Mouse (Mus musculus): Measurements from ENCODE around the gene Olfr43.

The Olfr43 gene

DNA sequence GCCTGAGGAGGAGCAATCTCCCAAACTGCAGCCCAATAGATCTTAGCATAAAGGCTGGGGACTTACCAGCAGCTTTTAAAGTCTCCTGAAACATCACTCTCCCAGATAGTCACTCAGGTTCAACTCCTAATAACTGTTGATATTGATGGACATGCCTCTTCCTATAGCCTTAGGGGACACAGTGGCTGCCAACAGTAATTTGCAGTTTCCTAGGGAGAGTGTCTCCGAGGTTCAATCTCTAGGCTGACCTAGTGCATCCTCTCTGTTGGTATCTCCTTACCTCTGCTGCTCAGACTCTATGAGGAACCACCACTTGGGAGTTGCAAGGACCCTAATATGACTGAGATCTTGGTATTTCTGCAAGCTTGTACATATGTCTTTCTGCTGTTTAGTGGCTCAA, at the start of gene Olfr43:
TSS of gene Olfr43 (minus strand) at position 101 of the 400 bp plus-strand sequence.
- no peak for DNase-seq (ENCODE audit: low spot score)

DNA sequence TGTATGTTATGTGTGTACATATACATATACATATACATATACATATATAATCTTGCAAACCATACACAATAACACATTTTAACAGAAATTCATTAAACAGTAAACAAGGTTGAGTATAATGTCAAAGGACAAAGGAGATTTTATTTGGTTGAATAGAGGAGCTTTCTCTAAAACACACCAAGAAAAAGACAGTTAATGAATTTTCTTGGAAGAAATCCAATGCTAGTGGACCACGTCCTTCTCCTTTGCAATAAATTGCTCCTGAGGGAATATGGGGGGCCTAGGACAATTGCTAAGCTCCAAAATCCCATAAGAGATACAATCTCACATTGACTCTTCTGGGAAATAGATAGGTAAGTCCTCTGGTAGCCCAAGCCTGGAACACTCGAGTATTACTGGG, 48.3 kb upstream of the Olfr43 start, which contains the start of gene Olfr406:
TSS of gene Olfr406 (plus strand) at position 301 of the 400 bp plus-strand sequence.
- DNase-seq (ENCODE audit: low spot score), result no peak

DNA sequence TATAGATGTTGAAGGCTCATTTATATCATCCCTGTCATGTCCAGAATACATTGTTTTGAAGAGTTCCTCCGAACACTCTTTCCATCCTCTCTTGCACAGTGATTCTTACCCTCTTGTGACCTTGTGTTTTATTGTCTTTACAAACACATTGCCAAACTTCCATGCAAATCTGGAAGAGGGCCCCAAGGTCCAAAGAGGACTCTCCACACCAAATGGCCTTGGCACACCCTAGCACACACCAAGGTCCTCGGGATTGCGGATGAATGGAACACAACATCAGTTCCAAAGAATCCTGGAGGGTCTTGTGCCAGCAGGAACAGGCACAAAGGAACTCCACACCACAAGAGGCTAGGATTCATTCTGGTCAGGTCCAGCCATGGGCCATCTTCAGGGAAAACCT, 30.0 kb upstream of the Olfr43 start:
- no peak for DNase-seq (ENCODE audit: low spot score)

DNA sequence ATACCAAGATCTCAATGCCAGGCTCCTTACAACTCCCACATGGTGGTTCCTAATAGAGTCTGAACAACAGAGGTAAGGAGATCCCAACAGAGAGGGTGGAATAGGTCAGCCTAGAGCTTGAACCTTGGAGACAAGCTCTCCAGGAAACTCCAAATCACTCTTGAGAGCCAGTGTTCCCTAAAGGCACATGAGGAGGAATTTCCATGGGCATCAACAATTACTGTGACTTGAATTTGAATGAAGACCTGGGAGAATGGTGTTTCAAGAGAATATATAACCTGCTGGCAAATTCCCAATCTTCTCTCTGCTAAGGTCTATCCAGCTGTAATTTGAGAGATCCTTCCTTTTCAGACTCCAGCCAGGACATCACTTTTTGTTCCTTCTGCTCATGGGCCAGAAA, 25.2 kb downstream of the Olfr43 start, which contains the start of gene Olfr403:
TSS of gene Olfr403 (plus strand) at position 301 of the 400 bp plus-strand sequence.
- DNase-seq (ENCODE audit: low spot score), result no peak

DNA sequence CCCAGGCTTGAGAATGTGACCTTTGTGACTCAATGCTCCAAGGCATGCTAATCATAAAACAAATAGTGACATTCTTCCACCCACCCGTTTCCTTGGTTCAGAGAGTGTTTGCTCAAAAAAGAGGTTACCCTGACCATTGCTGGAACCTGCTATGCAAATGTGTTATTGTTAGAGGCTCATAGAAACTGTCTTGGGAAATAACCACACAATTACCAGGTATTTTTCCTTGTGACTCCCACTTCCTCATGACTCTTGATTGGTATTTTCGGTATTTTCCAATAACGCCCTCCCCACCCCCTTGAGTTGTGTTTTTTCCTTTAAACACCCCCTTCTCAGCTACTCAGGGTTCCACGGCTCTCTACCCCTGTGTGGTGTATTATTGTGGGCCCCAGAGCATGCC, 27.4 kb downstream of the Olfr43 start:
- DNase-seq (ENCODE audit: low spot score), result no peak

DNA sequence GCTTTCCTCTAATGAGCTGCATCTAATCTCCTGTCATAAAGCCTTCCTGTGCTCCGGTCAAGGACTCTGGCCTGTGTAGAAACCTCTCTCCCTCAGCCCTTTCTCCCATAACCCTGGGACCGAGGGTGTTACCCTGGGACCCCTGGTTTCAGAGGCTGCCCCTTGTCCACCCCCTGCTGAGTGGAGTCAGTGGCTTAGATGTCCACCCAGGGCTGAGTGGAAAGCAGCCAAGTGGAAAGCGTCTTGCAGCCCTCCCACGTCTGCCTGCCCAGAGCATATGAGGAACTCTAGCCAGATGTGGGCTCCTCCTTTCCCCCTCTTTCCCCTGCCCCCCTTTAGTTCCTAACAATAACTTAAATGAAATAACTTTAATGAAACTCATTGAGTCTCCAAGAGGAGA, 28.0 kb downstream of the Olfr43 start:
- peak; percentile 1 for DNase-seq (ENCODE audit: low spot score)

DNA sequence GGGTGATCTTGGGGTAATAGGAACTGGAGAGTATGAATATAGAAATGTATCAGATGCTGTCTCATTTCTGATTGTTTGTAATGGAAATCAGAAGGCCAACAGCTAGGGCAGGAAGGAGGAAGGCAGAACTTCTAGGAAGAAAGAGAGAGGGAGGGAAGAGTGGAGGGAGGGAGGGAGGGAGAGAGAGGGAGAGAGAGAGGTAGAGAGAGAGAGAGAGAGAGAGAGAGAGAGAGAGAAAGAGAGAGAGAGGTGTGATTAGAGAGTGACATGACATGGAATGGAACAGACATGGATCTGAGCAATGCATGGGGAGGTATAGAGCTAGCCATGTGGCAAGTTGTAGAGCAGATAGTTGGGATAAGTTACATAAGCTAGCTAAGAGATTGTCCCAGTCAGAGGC, 42.4 kb downstream of the Olfr43 start:
- DNase-seq (ENCODE audit: low spot score), result no peak
